Mouse (Mus musculus) lung, postnatal 0 days (tissue): ENCODE results near the gene Aktip. TPM values are rescaled to one million over a fixed set of nuclear protein-coding genes. Genes with fewer than 3 reads are reported as not detected.

Source experiments
- ATAC-seq: fragments of 200-750 bp; cut with Nextera tagmentation; 2 replicates; pipeline ENCODE4 v1.8.0; 2017; ENCODE audit warnings: moderate library complexity
- DNase-seq: peaks from one replicate; pipeline ENCODE4 v3.0.0-alpha.2; 2016; ENCODE audit warnings: low spot score
- H3K27ac ChIP-seq: fragments of 300-500 bp; sonication (generic); 2 replicates; pipeline ENCODE4 v1.5.1; 2014; ENCODE audit warnings: antibody characterized with exemption, mild to moderate bottlenecking, low read length, mixed read lengths
- H3K27me3 ChIP-seq: fragments of 300-500 bp; sonication (generic); replicated peaks from 2 replicates; pipeline ENCODE4 v1.6.1; 2014; ENCODE audit warnings: low read length, mixed read lengths; ENCODE audit not compliant: insufficient read depth
- H3K36me3 ChIP-seq: fragments of 300-500 bp; sonication (generic); 2 replicates; pipeline ENCODE4 v1.6.1; 2014; ENCODE audit warnings: low read length, mixed read lengths; ENCODE audit not compliant: insufficient read depth
- H3K4me1 ChIP-seq: fragments of 300-500 bp; sonication (generic); 2 replicates; pipeline ENCODE4 v1.6.1; 2014; ENCODE audit warnings: antibody characterized with exemption, low read depth, low read length, mixed read lengths; ENCODE audit not compliant: insufficient read depth
- H3K4me2 ChIP-seq: fragments of 300-500 bp; sonication (generic); replicated peaks from 2 replicates; pipeline ENCODE4 v1.6.1; 2014; ENCODE audit warnings: low read depth, mild to moderate bottlenecking, low read length, moderate library complexity, mixed read lengths
- H3K4me3 ChIP-seq: fragments of 300-500 bp; sonication (generic); 2 replicates; pipeline ENCODE4 v1.5.1; 2014; ENCODE audit warnings: low read depth, low read length
- H3K9ac ChIP-seq: fragments of 300-500 bp; sonication (generic); replicated peaks from 2 replicates; pipeline ENCODE4 v1.6.1; 2014; ENCODE audit warnings: low read depth, mild to moderate bottlenecking
- H3K9me3 ChIP-seq: fragments of 300-500 bp; sonication (generic); 2 replicates; pipeline ENCODE4 v1.6.1; 2016; ENCODE audit warnings: low read length, mixed read lengths
- CTCF ChIP-seq: IDR thresholded peaks from 2 replicates; pipeline ENCODE4 v1.5.1; 2016; ENCODE audit warnings: antibody characterized with exemption, mild to moderate bottlenecking
- EP300 ChIP-seq: IDR thresholded peaks from 2 replicates; pipeline ENCODE4 v1.6.1; 2016; ENCODE audit warnings: antibody characterized with exemption, mild to moderate bottlenecking, control low read depth
- WGBS: fragments of 180-500 bp; shearing (Covaris S2); extraction: QIAGEN DNeasy Blood & Tissue Kit; methylation state at CpG from one replicate; pipeline ENCODE4 v1.1.7; 2014; 5-methylcytosine and 5-hydroxymethylcytosine counted together
- polyA plus RNA-seq: library from polyadenylated mRNA; unstranded; fragments of >200 nt; fragmentation: Nextera tagmentation; extraction: Ambion mirVana; gene quantifications from 2 replicates; pipeline ENCODE4 v1.2.1, GENCODE M21; 2015

The Aktip gene
- polyA plus RNA-seq, 1 experiment from 2014 or later, result 65.6 TPM

DNA sequence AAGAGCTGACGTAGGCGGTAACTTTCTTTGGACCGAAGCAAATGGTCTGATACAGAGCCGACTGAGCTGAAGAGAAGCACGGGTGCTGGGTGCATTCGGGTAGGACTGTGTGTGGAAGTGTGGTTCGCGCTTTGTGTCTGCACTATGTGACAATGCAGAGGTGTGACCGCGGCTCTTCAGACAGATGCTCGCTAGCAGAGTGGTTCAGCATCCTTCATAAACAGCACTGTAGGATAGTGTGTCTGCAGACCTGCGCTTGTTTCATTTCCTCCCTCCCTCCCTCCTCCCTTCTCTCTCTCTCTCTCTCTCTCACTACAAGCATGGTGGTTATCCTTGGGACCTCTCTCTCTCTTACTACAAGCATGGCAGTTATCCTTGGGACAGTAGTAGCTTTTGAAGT is 117.3 kb downstream of the Aktip start:
- no peak overlapping the region for H3K9ac ChIP-seq
- no peaks in the 10 kb centered on the region for H3K4me1 ChIP-seq
- no peak overlapping the region for H3K4me2 ChIP-seq
- ATAC-seq (no peak), DNase-seq (no peak)
- H3K9me3 ChIP-seq, result no peaks in the 10 kb centered on the region
- TF ChIP-seq EP300, result no peak
- H3K27ac ChIP-seq, result no peak overlapping the region
- no peak overlapping the region for H3K4me3 ChIP-seq
- H3K36me3 ChIP-seq, result peaks cover 29% of the 10 kb centered on the region; the same call in 1 of the 2 replicates
- H3K27me3 ChIP-seq, result no peaks in the 10 kb centered on the region
- WGBS, result 86% methylated on average over 12 of the region's 12 CpGs

DNA sequence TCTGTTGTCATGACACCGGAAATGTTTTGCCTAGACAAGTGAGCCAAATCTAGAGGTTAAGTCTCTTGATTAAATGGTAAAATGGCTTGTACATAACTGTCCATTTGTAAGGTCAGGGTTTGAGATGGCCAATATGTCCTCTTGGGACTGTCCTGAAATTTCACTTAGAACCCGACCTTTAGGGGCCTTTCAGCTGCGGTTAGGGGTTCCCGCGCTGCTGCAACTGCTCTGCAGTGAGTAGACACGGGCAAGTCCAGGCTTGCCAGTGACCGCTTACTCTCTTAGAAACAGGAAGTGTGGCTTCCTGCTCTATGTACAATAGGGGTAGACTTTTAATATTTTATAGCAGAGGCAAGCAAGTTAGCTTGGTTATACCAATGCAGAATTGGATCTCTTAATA is 117.9 kb downstream of the Aktip start:
- no peaks in the 10 kb centered on the region for H3K9me3 ChIP-seq
- TF ChIP-seq CTCF (no peak), EP300 (no peak)
- no peak overlapping the region for H3K4me2 ChIP-seq
- no peak overlapping the region for H3K9ac ChIP-seq
- 72% methylated on average over 7 of the region's 7 CpGs for WGBS
- H3K27me3 ChIP-seq, result no peaks in the 10 kb centered on the region
- peaks cover 29% of the 10 kb centered on the region; the same call in 1 of the 2 replicates for H3K36me3 ChIP-seq
- H3K4me3 ChIP-seq, result no peak overlapping the region
- H3K4me1 ChIP-seq, result no peaks in the 10 kb centered on the region
- no peak overlapping the region for H3K27ac ChIP-seq
- ATAC-seq (0 out of 2 replicates have a peak, but pooled peaks have one; percentile 19), DNase-seq (peak; percentile 9)

DNA sequence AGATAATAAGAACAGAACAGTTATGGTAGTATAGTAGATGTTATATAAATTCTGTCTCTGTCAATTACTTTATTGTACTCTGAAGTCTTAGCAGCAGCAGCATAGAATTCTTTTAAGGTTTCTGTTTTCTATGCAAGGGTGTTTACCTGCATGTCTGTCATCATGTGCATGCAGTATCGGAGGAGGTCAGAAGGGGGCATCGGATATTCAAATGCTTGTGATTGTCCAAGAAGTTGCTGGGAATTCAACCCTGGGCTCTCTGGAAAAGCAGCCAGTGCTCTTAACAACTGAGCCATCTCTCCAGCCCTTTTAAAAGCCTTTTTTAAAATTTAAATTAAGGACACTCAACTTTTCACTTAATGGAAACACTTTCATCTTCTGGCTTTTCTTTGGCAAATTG is 120.1 kb downstream of the Aktip start:
- no peak for ATAC-seq
- WGBS, result 96% methylated on average over 2 of the region's 2 CpGs
- H3K36me3 ChIP-seq, result peaks cover 22% of the 10 kb centered on the region

DNA sequence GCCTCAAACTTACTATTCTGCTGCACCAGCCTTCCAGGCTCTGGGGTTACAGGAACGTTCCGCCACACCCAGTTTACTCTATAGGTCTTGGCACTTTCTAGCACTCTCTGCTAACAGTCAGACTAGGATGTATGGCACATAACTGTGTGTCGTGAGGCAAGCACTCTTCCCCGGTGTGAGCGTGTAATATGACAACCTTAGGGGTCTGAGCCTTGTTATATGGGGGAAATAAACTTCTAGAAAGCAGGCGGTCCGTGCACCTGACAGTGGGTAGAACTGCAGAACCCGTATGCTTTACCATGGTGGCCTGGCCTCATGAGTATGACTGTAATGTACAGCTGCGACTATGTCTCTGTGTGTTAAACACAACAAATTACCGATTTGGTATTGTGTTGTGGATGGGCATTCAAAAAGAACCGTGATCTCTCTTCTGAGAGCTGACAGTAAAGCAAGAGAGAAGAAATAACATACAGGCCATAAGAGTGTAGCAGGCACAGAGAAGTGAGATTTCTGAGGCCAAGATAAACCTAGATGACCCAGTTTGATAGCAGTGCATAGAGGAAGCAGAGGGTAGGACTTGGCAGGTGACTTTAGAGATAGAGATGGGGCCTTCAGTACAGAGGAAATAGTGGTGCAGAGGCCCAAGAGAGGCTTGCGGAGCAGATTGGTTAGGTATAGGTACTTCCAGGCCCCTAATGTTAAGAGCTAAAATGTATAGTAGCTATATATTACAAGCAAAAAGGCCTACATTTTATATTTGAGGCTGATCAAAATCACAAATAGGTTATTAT is 122.5 kb downstream of the Aktip start:
- H3K4me2 ChIP-seq, result no peak overlapping the region
- no peak for TF ChIP-seq EP300
- no peak overlapping the region for H3K9ac ChIP-seq
- no peaks in the 10 kb centered on the region for H3K9me3 ChIP-seq
- WGBS, result 92% methylated on average over 12 of the region's 12 CpGs
- no peak for DNase-seq
- H3K27ac ChIP-seq, result no peak overlapping the region
- ATAC-seq, result no peak
- H3K4me3 ChIP-seq, result no peak overlapping the region
- H3K36me3 ChIP-seq, result peaks cover 16% of the 10 kb centered on the region
- H3K4me1 ChIP-seq, result no peaks in the 10 kb centered on the region
- H3K27me3 ChIP-seq, result no peaks in the 10 kb centered on the region

More for the DNA sequence above, 120.1 kb downstream of the Aktip start:
- Histone ChIP-seq H3K4me3 (no peak overlapping the region), H3K27me3 (no peaks in the 10 kb centered on the region), H3K9ac (no peak overlapping the region), H3K27ac (no peak overlapping the region), H3K4me1 (no peaks in the 10 kb centered on the region), H3K4me2 (no peak overlapping the region), H3K9me3 (no peaks in the 10 kb centered on the region)
- DNase-seq, result no peak
- TF ChIP-seq CTCF (no peak; the same call in 1 of the 2 replicates), EP300 (no peak)

DNA sequence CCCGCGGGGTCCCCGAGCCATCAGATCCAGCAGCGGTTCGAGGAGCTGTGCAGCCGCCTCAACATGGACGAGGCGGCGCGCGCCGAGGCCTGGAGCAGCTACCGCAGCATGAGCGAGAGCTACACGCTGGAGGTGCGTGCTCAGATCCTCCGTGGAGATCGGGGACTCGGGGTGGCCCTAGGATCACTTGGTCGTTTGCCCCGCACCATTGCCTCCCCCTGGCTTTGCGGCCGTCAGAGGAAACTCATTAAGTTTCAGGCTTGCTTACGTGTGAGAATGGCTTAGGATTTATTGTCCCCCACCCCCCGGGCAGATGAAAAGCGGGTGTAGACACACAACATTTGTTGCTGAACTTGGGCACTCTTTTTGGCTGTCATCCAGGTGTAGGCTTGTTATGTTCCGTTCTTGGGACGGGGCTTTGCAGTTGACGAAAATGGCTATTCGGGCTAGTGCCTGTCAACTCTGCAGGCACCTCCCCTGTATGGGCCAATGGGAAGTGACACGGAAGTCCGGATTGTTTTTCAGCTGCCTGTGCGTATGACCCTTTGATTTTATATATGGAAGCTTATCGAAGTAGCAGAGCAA is 129.4 kb downstream of the Aktip start:
- TF ChIP-seq EP300 (0 out of 2 replicates have a peak, but pooled peaks have one; percentile 12), CTCF (no peak)
- under 1% methylated on average over 30 of the region's 34 CpGs for WGBS

DNA sequence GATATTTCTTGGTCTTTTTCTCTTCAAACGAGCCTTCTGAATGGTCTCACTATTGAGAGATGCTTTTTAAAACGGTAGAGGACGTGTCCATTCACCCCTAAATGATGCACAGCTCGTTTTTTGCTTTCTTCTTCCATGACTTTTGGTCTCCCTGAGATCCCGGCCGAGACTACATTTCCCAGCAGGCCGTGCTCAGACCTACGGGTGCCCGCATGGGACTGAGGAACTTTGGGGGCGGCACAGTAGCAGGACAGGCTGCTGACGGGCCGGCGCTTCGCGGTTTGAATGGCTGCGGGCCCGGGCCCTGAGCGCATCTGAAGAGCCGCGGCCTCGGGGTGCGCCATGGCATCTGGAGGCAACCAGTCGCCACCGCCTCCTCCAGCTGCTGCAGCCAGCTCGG is 129.9 kb downstream of the Aktip start, which contains the start of gene Rbl2:
Gene Rbl2, plus strand, starts transcription at position 224 of the 400 bp plus-strand sequence.
- H3K4me1 ChIP-seq, result 0 out of 2 replicates have a peak, but pooled peaks cover 4% of the 10 kb centered on the region
- peak; percentile 97 for DNase-seq
- H3K4me3 ChIP-seq, result peak within 1 kb of the TSS; percentile 83
- WGBS, result under 1% methylated on average over 23 of the region's 25 CpGs
- ATAC-seq, result peak; percentile 96
- H3K9ac ChIP-seq, result peak within 1 kb of the TSS; percentile 90
- H3K9me3 ChIP-seq, result no peaks in the 10 kb centered on the region
- H3K36me3 ChIP-seq, result no peaks in the 10 kb centered on the region
- H3K4me2 ChIP-seq, result peak within 1 kb of the TSS; percentile 74
- peak within 1 kb of the TSS; percentile 97 for H3K27ac ChIP-seq
- TF ChIP-seq EP300 (no peak), CTCF (no peak)
- no peaks in the 10 kb centered on the region for H3K27me3 ChIP-seq

More for the DNA sequence above, 129.4 kb downstream of the Aktip start:
- Histone ChIP-seq H3K27ac (peak overlapping the region; percentile 97), H3K27me3 (no peaks in the 10 kb centered on the region), H3K4me2 (peak overlapping the region; percentile 74), H3K4me1 (0 out of 2 replicates have a peak, but pooled peaks cover 4% of the 10 kb centered on the region), H3K9me3 (no peaks in the 10 kb centered on the region), H3K4me3 (peak overlapping the region; percentile 83), H3K36me3 (no peaks in the 10 kb centered on the region), H3K9ac (peak overlapping the region; percentile 90)
- DNase-seq (peak; percentile 95), ATAC-seq (peak; percentile 91)
